Mouse (Mus musculus) brain, adult 2 months (tissue): Measurements from ENCODE around the gene Gm11042.

Source experiments
- DNase-seq: peaks from one replicate; pipeline ENCODE4 v3.0.0; 2011; ENCODE audit warnings: low read depth, low spot score

The Gm11042 gene

GRCm38 (mm10) chr12:74316344-74316973 is at the start of gene Gm11042:
Gene Gm11042 (minus strand): TSS chr12:74316394.
- DNase-seq = no peak

DNA sequence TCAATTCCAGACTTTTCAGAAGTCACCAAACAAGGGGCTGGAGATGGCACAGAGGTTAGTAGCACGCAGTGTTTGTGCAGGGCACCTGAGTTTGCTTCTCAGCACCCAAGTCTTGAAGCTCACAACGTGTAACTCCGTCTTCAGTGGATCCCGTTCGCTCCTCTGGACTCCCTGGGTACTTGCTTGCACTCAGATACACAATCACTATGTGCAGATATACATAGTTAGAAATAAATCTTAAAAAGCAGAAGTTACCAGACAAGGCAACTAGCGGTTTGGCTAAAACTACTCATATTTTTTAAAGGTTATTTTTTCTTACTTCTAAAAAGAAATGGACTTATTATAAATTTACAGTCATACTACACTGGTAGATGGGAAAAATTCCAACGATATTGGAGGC is 48.3 kb upstream of the Gm11042 start:
- DNase-seq = no peak

DNA sequence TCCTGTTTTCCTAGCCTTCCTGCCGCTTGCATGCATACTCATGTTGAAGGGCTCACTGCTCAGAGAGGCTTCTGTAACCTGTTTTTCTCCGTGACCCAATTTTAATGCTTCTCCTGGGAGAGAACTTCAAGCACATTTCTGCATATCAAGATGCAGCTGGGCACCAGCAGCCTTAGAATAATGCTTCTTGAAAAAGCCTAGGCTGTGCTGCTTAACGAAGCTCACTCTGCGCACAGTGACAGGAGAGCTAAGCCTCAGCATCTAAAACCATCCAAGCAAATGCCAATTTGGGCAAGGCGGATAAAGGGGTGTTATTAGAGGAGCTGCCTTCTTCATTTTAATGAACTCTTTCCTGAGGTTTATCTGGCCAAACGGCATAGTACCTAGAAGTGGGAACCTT is 46.9 kb upstream of the Gm11042 start:
- DNase-seq = peak; percentile 74

DNA sequence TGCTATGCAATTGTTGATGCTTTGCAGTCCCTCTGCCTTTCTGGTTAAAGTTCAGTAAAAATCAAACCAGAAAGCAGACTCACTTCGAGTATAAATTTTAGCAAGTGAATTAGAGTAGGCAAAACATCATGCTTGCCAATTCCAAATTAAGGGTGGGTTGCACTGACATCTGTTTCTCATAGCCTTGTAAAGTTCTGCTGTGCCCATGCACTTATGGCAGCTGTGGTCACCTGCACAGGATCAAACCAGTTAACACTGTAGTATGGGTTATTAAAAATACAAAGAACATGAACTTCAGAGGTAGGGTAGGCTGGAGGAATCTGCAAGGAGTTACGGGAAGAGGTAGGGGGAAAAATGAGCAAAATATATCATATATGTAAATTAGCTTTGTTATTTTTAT is 46.3 kb upstream of the Gm11042 start:
- no peak for DNase-seq

DNA sequence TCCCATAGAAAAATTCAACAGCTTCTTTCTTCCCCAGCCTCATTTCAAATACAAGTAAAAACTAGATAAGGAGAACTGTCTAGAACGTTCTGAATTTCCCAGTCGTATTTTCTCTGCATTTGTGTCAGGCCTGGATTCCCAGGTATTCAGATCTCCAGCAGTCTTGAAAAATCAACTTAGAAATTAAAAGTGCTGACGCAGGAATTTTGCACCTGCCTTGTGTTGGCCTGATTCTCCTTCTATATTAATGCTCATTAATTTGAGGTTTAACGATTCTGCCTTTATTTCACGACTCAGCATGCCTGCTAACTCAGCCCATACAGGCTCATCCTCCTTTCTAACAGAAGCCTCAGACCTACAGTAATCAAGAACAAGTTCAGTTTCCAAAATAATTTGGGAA is 43.6 kb upstream of the Gm11042 start:
- DNase-seq = no peak

GRCm38 (mm10) chr12:74357806-74358205 is 41.6 kb upstream of the Gm11042 start:
- no peak for DNase-seq

DNA sequence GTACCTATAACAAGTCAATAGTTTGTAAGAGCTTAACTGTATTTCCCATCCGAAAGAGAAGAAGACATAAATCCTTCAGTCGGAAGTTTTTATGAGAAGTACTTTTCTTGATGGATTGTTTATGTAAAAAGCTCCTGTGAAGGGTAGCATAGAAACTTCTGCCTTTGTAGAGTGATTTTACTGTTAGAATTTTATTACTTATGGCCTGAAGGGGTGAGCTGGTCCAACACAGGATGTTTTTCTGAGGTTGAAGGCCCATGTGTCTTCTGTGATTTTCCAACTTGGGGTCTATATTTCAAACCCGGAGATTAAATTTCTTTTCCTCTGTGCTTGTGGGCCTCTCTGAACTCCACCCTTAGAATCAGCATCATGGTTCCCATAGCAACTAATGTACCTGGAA is 26.5 kb upstream of the Gm11042 start:
- DNase-seq = no peak

DNA sequence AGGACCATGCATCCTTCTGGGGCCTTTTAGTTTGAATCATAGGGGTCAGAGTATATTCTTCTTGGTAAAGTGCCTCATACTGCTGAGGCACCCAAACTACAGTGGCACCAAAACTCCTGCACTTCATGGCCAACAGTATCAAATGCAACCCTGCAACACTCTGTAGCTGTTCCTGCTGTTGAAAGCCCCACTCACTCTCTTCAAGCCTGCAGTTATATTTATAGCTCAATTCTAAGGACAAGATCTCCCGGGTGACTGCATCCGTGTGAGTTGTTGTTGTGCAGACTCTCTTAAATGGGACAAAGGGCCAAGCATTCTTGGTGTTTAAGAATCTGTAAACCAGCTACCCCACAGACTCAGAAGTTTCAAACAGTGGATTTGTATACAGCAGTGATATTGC is 23.9 kb upstream of the Gm11042 start:
- DNase-seq = no peak

DNA sequence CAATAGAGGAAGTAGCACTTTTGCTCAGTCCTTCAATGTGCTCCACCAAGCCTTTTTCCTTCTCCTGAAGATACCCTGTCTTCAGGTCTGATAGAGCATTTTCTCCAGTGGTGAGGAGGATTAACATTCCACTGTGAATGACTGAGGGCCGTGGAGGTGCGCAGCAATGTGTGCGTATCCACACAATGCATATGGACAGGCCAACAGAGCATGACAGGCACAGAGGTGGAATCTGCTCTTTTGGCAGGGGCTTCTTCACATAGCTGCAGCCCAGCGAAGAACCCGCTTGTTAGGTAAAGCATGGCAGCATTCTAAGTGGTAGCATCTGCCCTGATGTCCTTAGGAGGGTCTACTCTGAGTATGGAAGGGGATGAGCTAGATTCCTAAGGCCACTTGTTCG is 17.5 kb upstream of the Gm11042 start:
- no peak for DNase-seq

- DNase-seq = peak; percentile 92
These were observed 16.8 kb upstream of the Gm11042 start for GRCm38 (mm10) chr12:74333016-74333415.

GRCm38 (mm10) chr12:74329759-74330158 is 13.6 kb upstream of the Gm11042 start:
- peak; percentile 66 for DNase-seq

DNA sequence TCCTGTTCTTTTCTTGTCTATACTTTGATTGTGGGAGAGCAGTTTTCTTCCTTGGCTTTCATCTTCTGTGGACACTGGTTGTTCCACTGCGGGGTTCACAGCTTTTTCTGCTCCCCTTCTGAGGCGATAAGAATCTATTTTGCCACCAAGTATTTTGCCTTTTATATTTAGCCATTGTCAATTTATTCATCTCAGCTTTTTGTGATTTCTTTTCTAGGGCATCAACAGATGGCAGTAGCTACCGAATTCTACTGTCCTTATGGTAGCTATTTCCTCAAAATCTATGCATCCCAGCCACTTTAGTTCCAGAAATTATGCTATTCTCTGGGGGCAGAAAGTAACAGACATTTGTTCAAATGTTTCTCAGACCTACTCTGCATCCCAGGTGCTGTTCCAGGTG is 10.4 kb upstream of the Gm11042 start:
- DNase-seq = peak; percentile 74

DNA sequence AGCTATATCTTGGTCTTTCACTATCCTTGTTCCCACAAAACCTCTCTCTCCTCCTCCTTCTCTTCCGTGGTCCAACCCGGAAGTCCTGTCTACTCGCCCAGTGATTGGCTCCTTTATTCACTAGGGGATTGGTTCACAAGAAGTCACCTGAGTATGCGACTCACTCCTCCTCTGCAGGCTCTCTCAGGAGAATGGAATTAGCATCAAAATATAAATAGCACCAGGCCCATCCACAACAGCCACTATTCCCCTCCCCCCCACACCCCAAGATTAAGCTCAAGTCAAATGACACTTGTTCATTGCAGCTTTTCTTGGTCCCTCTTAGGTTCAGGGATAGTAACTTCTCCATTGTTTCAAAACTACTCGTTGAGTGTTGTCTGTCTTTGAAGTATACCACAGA is 5.8 kb upstream of the Gm11042 start:
- no peak for DNase-seq

DNA sequence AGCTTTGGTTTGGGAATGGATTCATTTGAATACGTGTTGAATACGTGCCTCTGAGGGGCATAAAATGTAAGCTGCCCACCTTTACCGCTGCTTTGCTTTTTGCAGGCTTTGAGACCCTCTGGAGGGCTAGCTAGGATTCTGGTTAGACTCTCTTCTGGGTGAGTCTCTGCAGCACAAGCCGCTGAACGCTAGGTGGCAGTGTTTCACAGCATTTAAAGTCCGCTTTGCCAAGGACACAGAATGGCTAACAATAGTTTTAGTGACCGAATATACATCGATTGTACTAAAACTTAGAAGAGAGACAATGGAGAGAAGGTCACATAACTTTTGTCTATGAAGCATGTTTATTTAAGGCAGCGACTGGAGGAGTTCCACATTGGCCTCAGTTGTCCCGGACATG is 4.1 kb upstream of the Gm11042 start:
- peak; percentile 82 for DNase-seq

DNA sequence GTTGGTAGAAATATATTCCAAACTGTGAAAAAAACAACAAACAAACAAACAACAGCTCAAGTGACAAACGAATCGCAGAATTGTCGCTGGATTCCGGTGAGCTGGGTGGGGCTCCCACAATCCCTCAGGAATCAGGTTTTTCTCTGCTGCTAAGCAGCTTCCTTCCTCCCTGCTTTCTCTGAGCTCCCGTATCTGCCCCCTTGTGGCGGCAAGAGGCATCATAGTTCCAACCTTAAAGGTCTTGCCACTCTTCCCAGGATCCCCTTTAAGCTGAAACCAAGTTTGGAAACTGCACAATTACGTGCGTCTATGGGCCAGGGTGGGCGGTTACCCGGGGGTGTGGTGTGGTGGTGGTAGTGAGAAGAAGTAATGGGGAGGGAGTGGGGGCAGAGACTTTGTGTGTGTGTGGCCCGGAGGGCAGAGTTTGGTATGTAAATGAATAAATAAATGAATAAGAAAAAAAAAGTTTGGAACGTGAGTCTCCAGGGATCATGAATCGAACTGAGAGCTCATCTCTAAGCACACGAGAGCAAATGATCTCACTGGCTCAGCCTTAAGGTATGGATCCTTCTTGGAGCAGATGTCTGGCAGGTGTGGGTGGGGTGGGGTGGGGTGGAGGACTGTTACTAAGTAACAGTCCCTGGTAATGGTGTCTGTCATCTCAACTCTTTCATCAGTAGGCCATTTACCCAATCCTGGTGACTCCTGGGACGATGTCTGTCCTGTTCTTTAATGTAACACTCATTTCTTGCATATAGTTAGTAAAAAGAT is 980 bp upstream of the Gm11042 start:
- peak; percentile 96 for DNase-seq

DNA sequence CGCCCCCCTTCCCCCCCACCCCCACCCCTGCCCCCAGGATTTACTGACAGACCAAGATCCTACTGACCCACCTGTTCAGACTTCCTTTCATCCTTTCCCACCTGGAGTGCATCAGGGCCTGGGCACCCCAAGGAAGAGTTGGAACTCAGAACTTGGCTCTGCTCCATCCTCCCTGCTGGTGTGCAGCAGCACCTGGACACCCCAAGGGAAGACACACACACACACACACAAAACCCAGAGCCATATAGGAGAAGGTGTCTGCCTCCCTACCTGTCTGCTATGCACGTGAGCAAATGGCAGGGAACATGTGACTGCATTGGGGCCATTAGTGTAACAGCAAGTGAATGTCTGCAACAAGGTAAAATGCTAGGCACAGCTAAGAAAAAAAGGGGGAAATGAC is 973 bp downstream of the Gm11042 start:
- no peak for DNase-seq

GRCm38 (mm10) chr12:74312611-74313010 is 3.6 kb downstream of the Gm11042 start:
- DNase-seq = no peak

GRCm38 (mm10) chr12:74303418-74304294 is 12.5 kb downstream of the Gm11042 start:
- peak; percentile 88 for DNase-seq

DNA sequence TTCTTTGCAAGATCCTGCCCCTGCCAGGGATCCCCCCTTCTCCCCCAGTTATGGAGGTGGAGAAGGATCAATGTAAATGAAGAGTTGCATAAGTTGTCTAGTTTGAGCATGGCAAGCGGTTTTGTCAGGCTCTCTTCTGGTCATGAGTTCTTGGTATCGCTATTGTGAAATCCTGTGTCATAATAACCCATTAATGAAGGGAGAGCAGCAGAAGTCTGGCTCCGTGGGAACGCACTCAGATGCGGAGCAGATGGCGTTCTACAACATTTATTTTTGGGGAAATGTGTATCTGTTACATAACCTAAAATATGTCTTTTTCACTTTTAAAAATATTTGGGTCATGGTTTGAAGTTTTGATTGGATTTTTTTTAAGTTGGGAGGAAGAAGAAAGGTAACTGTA is 14.6 kb downstream of the Gm11042 start:
- DNase-seq = peak; percentile 72

- DNase-seq = no peak
These were observed 19.8 kb downstream of the Gm11042 start for GRCm38 (mm10) chr12:74296374-74296773.

GRCm38 (mm10) chr12:74293624-74294023 is 22.6 kb downstream of the Gm11042 start:
- peak; percentile 78 for DNase-seq

DNA sequence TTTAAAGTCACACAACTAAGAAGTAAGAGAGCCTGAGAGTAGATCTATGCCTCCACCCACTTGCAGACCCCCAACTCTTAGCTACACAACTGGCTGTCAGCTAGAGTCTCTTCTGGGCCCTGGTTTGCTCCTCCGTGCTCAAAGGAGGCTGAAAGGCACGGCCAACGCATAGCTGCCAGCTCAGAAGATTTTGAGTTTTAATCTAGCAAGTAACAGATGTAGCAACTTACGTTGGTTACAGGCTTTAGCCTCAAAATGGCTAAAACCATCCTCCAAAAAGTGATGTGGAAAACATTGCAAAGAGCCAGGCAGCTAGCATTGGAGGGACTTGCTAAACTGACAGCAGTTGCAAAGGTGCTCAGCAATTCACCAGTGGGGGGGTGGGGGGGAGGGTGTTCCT is 25.2 kb downstream of the Gm11042 start:
- peak; percentile 56 for DNase-seq
